Mouse (Mus musculus): Measurements from ENCODE around the gene Th.

The Th gene

GRCm38 (mm10) chr7:142931028-142931427, at the start of gene Th:
TSS of gene Th (minus strand) at chr7:142931128.
- no peak for DNase-seq

GRCm38 (mm10) chr7:142968809-142969511, 38.0 kb upstream of the Th start, which contains the start of gene Ascl2:
TSS of gene Ascl2 (minus strand) at chr7:142969264.
- peak; percentile 41 to 50 for DNase-seq

- peak; percentile 65 to 78 for DNase-seq
These were observed 37.2 kb upstream of the Th start for GRCm38 (mm10) chr7:142967884-142968808.

- DNase-seq: peak; percentile 47 to 62
These were observed 36.5 kb upstream of the Th start for GRCm38 (mm10) chr7:142967414-142967883.

- no peak for DNase-seq
These were observed 28.8 kb upstream of the Th start for GRCm38 (mm10) chr7:142959752-142960151.

- DNase-seq: no peak
These were observed 27.9 kb upstream of the Th start for GRCm38 (mm10) chr7:142958817-142959216.

GRCm38 (mm10) chr7:142956018-142956417, 25.1 kb upstream of the Th start:
- DNase-seq: peak in 1 of 2 experiments; percentile 16

- DNase-seq: no peak
These were observed 18.6 kb upstream of the Th start for GRCm38 (mm10) chr7:142949568-142949967.

GRCm38 (mm10) chr7:142937631-142938030, 6.7 kb upstream of the Th start:
- no peak for DNase-seq

- DNase-seq: no peak
These were observed 4.8 kb upstream of the Th start for GRCm38 (mm10) chr7:142935708-142936107.

GRCm38 (mm10) chr7:142932469-142932868, 1.5 kb upstream of the Th start:
- peak in 1 of 2 experiments; percentile 8 for DNase-seq

GRCm38 (mm10) chr7:142929516-142929915, 1.4 kb downstream of the Th start:
- no peak for DNase-seq

- DNase-seq: no peak
These were observed 3.6 kb downstream of the Th start for GRCm38 (mm10) chr7:142927293-142927692.

GRCm38 (mm10) chr7:142918641-142919628, 12.0 kb downstream of the Th start:
- DNase-seq: peak; percentile 83 to 84

GRCm38 (mm10) chr7:142917659-142918058, 13.3 kb downstream of the Th start:
- DNase-seq: peak; percentile 33 to 41

- DNase-seq: peak; percentile 45 to 48
These were observed 14.8 kb downstream of the Th start for GRCm38 (mm10) chr7:142916178-142916577.

- no peak for DNase-seq
These were observed 19.2 kb downstream of the Th start for GRCm38 (mm10) chr7:142911682-142912081.

- no peak for DNase-seq
These were observed 20.8 kb downstream of the Th start for GRCm38 (mm10) chr7:142910104-142910503.

GRCm38 (mm10) chr7:142909622-142910021, 21.3 kb downstream of the Th start:
- DNase-seq: no peak

- DNase-seq: no peak
These were observed 25.3 kb downstream of the Th start for GRCm38 (mm10) chr7:142905606-142906005.

- no peak for DNase-seq
These were observed 26.6 kb downstream of the Th start for GRCm38 (mm10) chr7:142904331-142904730.

GRCm38 (mm10) chr7:142902931-142903330, 28.0 kb downstream of the Th start:
- no peak for DNase-seq

Data from kidney, postnatal 4 days (tissue).